Mouse (Mus musculus) liver, adult (tissue): ENCODE results near the gene Mbd4.

Source experiments
- GATA4 ChIP-seq: IDR thresholded peaks from 2 replicates; pipeline ENCODE4 v1.6.1; 2014; ENCODE audit warnings: mild to moderate bottlenecking, low read length; ENCODE audit not compliant: insufficient replicate concordance

Mbd4 gene

DNA sequence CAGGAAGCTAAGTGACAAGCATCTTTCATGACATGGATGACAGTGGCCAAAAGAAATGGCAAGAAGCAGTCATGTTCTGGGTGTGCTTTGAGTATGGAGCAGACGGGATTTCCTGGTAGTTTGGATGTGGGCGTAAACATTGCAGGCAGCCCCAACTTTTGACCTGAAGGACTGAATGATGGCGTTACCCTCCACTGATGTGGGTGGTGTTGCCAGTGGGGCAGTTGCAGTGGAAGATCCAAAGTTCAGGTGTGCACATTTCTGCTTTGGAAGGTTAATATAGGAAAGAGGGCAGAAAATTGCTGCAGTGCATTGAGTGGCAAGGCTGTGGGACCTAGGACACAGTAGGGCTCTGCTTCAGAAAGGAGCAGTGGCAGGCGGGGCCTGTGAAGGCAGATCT, 12.1 kb upstream of the Mbd4 start:
- no peak for TF ChIP-seq GATA4

DNA sequence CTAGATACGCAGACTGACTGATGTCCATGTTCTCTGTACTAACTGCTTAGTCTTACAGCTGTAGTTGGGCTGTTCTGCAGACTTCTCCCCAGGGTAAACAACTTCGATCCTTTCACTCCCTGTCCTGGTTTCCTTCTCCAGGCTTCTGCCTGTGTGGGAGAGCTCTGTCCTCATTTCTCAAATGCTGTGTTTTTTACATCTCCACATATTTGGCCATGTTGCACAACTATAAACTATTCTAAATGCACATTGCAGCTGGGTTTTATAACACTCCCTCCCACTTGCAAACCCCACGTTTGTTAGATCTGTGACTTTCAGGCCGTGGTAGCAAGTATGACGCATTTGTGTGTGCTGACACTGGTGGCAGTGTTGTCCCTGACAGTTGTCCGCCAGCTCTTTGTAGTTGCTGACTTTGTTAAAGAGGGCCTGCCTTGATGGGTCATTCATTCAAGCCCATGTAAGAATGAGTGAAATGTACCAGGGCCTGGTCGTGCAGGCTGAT, 10.2 kb upstream of the Mbd4 start:
- no peak for TF ChIP-seq GATA4

DNA sequence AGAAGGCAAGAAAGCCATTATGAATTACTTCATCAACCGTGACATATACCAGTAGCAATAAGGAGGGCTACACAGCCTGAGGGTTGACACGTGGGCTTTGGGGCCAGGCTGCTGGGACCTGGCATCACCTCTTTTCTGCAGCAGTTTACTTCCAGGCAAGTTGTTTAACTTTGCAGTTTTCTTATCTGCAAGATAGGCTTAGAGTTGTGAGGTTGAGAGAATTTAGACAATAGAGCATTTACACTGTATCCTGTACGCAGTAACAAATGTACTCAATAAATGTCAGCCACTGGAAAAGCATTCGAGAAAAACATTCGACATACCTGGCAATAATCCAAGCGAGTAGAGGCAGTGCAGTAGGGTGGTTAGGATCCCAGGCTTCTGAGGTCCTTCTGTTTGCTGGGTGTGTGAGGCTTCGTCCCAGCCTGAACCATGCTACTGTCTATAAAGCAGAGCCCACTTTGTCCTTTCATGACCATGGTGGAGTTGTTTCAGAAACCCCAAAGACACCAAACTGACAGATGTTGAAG, 6.9 kb upstream of the Mbd4 start:
- peak; percentile 77; the same call in 1 of the 2 replicates for TF ChIP-seq GATA4

DNA sequence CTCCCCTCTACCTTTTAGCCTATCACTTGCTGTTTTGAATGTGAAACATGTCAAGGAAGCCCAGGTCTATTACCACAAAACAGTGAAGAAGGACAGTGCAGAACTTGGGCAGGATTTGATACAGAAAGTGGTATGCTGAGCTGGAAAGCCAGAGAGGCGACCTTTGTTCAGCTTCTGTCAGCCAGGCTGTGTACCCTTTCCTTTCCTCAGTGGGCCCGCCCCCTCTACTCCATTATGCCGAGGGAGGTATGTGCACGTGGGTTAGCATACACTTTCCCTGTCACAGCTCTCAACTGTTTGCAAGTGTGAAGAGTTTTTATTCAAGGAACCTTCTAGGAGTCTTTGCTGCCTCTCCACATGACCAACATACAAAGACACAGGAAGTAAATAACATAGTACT, 6.1 kb upstream of the Mbd4 start:
- TF ChIP-seq GATA4, result no peak

DNA sequence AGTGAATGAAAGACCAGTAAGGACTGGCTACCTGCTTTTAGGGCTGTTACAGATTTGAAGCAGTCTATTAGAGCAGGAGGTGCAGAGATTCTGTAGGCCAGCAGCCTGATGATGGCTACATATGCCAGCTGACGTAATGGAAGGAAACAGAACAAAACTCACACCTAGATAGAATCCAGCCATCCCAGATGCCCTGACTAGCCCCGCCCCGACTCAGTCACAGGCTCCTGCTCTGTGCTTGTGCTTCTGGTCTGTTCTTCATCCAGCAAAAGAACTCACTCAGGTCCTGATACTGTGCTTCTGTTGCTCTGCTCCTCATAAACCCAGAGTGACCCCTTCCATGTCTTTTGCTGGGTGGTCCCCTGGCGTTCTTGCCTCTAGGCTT, 3.2 kb upstream of the Mbd4 start:
- no peak for TF ChIP-seq GATA4

DNA sequence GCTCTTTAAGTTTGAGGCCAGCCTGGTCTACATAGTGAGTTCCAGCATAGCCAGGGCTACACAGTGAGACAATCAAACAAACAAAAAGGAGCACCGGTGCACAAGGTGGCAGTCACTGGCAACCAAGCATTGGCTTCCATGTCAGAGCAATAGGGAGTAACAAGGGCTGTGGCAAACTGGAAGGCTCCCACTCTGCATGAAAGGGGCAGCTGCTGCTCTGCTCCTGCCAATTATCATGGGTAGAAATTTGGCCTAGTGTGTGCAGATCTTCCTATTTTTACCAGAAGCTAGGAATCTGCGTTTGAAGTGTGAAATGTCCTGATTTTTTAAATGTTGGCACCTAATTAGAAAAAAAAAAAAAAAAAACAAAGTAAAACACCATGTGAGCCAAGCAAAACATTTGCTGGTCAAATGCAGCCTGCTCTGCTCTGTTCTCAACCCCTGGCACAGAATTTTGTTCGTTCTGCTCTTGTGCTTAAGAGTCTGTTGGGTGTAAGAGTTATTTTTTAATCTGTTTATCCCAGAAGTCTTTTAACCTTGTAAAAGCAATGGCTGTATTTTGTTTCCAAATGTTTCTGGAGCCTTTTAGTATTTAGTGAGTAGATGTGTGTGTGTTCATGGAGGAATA, 2.7 kb upstream of the Mbd4 start:
- TF ChIP-seq GATA4, result no peak

DNA sequence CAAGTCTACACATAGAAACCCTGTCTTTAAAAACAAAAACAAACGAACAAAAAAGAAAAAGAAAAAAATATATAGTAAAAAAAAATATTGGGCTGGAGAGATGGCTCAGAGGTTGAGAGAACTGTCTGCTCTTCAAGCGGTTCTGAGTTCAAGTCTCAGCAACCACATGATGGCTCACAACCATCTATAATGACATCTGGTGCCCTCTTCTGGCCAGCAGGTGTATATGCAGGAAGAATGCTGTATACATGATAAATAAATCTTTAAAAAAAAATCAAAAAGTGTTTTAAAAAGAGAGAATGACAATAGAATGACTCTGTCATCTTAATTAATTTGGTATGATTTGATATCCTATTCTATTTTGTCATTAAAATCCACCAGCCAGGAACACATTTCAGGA, 1.3 kb upstream of the Mbd4 start:
- no peak for TF ChIP-seq GATA4

DNA sequence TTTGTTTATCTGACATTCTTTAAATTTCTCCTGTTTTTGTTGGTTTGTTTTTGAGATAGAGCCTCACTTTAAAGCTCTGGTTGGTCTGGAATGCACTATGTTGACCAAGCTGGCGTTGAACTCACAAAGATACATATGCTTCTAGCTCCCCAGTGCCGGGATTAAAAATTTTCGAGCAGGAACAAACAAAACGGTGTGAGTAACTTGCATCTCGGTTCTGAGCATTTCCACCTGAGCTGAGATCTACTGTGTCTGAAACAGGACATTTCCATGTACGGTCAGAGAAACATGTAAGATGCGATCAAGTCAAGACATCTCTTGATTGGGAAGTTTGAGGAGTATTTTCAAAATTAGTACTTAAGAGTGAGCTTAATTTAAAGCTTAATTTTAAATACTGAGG, 814 bp upstream of the Mbd4 start:
- TF ChIP-seq GATA4, result no peak

DNA sequence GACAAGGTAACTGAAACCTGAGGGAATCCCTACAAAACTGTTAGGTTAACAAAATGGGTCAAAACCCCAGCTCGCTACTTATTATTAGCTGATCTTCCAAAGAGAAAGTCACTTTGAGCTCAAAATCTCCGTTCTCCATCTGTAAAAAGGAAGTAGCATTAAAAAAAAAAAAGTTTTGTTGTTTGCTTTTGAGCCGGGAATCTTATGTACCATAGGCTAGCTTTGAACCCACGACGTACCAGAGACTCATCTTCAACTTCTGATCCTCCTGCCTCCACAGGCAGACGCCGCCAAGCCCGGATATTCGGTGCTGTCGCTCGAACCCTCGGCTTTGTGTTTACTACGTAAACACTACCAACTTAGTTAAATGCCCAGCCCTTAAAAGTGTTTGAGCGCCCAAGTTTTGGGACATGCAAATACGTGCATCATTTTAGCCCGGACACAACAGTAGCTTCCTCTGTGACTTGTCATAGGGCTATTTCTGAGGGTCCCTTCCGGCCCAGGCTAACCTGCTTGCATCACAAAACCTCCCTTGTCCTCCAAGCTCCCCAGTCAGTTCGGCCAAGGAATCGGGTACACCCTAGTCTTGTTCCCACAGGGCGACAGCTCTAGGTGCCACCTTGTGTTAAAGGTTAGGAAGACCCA, 603 bp downstream of the Mbd4 start:
- no peak for TF ChIP-seq GATA4

DNA sequence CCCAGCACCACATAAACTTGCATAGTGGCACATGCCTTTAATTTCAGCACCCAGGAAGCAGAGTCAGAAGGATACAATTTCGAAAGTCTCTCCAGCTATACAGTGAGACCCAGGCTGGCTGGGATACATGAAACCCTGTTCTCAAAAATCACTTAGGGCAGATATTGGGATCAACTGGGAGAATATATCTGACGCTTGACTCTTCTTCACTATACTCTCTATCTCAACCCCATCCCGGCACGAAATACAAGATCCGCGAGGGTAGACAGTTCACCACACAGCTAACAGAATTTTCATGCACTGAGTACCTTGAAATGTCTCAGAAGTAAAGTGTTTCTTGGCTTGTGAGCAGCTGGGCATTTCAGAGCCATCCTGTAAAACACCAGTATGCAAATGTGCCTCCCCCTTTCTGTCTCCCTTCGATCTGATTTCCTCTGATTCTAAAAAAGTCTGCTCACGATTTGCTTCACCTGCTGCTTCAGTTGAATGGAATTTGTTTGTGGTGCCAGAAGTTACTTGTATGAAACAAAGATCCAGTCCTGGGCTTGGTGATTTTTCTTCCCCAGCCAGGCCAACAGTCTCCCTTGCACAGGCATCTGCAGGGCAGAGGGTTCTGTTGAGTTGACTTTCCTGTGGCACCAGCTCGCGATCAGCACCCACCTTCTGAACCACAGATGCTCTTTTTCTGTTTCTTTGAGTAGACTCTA, 4.4 kb downstream of the Mbd4 start:
- TF ChIP-seq GATA4, result no peak

DNA sequence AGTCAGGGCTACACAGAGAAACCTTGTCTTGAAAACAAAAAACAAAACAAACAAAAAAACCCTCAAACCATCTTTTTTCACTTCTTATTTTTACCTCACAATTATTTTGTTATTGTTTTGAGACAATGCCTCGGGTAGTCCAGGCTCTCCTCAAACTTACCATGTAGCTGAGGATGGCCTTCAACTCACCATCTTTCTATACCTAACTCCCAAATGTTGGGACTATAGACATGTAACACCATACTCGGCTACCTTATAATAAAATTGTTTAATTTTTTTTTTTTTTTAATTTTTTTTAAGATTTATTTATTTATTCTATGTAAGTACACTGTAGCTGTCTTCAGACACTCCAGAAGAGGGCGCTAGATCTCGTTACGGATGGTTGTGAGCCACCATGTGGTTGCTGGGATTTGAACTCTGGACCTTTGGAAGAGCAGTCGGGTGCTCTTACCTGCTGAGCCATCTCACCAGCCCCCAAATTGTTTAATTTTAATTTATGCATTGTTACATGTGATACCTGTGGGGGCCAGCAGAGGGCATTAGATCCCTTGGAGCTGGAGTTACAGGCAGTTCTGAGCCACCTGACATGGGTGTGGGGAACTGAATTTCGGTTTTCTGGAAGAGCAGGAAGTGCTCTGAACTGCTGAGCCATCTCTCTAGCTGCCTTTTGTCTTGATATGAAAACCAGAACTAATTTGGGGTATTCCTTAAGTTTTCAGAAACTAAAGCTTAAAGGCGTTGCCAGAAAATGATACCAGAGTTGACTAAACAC, 6.3 kb downstream of the Mbd4 start:
- no peak for TF ChIP-seq GATA4

DNA sequence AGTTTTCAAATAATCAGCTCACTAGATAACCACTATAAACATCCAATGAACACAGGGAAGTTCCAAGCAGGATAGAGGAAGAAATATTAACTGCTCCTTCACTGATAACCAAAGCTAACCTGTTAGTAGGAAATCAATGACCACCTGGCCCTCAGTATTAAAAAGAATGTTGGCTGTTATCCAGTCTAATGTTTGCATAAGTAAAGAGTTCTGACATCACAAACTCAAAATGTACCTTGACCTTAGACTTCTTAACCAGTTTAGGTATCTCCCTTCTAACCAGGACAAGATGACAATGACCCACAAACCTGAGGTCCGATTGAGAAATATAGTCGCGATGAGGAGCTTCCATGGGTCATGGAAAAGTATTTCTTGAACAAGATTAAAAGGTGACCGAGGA, 8.2 kb downstream of the Mbd4 start:
- no peak for TF ChIP-seq GATA4

DNA sequence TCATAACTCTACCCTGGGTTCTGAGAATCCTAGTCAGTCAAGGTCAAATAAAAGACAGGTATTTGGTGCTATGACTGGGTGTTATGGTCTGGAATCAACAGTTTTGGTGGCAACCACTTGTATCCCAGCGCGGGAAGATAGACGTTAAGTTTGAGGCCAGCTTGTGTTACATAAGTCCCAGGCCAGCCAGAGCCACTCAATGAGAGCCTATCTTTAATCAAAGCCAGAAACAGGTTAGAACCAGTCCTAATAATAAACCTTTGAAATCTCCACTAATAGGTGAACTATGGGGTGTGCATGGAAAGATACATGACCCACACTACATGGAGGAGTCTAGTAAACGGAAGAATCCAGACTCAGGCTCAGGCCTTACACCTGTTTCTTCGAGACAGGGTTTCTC, 14.4 kb downstream of the Mbd4 start:
- no peak for TF ChIP-seq GATA4

DNA sequence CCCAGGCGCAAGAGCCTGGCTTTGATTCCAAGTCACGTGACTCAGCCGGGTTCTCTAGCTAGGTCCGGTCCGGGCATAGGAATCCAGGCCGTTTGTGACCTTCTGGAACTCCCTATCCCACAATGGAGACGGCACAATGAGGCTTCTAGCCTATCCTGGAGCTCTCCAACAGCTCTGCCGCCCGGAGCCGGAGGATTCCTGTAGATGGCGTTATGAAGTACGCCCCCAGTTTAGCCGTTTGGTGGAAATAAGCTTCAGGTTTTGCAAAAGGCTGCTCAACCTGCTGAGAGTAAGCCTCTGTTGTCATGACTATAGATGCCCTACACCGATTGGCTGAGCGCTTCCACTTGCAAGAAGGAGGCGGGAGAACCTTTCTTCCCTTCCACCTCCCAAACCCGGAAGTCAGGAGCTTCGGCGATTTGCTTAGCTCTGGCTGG, 15.0 kb downstream of the Mbd4 start, which contains the start of gene Efcab12:
TSS of gene Efcab12 (minus strand) at position 252 of the 437 bp plus-strand sequence.
- TF ChIP-seq GATA4, result no peak

DNA sequence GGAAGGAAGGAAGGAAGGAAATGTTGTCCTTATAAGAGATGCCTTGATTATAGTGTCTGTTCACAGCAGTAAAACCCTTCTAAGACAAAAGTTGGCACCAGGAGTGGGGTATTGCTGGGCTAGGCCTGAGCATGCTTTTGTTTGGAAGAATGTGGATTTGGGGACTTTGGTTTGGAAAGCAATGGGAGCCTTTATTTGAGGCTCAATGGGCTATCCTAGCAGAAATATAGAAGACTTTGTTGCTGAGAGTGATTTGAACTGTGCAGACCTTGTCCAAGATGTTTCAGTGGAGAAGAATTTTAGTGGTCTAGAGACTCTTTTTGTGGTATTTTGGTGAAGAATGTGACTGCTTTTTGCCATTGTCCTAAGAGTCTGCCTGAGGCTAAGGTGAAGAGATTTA, 19.3 kb downstream of the Mbd4 start:
- no peak for TF ChIP-seq GATA4

DNA sequence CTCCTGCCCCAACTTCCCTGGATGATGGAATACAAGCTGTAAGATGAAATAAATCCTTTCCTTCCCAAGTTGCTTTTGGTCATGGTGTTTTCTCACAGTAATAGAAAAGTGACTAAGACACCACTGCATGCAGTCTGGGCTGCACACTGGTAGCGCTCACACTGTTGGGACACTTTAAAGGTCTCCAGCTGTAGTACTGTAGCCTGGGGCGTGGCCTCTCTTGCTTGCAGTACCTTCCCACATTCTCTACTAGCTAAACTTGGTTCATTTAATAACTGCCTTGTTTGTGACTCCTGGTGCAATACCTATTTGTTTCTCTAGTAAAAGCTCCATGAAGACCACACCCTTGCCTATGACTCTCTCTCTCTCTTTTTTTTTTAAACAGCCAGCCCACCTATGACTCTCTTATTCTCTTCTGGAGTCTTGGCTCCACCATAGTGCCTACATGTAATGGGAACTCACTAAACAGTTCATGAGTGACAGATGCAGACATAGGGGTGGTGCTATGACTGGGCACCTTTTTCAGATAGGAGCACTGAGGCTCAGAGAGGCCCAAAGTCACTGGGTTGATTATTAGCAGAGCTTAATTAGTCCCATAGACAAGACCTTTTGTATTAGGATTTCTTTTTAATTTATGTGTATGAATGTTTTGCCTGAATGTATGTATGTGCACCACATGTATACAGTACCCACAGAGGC, 20.9 kb downstream of the Mbd4 start:
- TF ChIP-seq GATA4, result no peak
